Mouse (Mus musculus) layer of hippocampus, adult 18-20 months (tissue): Measurements from ENCODE around the gene Akap2. TPM values are rescaled to one million over a fixed set of nuclear protein-coding genes. Genes with fewer than 3 reads are reported as not detected.
A peak's percentile ranks its signal among the peaks of the same experiment; 100 is the strongest.

Source experiments
- DNase-seq, 2 experiments: peaks; one replicate each; pipeline ENCODE4 v3.0.0; 2022; ENCODE audit warnings: low spot score in 2 of 2
- total RNA-seq, 2 experiments: library from RNA; stranded (reverse); gene quantifications; 2 replicates each; pipeline ENCODE4 v1.2.3; 2021

Akap2 gene
- total RNA-seq, 2 experiments from 2014 or later = 52.0 to 53.2 TPM

GRCm38 (mm10) chr4:57701576-57701975 lies 15.9 kb upstream of the Akap2 start:
- no peak for DNase-seq

GRCm38 (mm10) chr4:57703574-57704470 lies 13.6 kb upstream of the Akap2 start:
- no peak for DNase-seq

- no peak for DNase-seq
Observed at GRCm38 (mm10) chr4:57704575-57704974, 12.9 kb upstream of the Akap2 start.

GRCm38 (mm10) chr4:57715849-57716248 lies 1.6 kb upstream of the Akap2 start:
- DNase-seq = no peak

GRCm38 (mm10) chr4:57716735-57717134 lies 722 bp upstream of the Akap2 start:
- no peak for DNase-seq

GRCm38 (mm10) chr4:57719370-57719769 lies 1.9 kb downstream of the Akap2 start:
- DNase-seq = no peak

GRCm38 (mm10) chr4:57720869-57721361 lies 3.5 kb downstream of the Akap2 start:
- DNase-seq = peak in 1 of 2 experiments; percentile 53

- DNase-seq = no peak
Observed at GRCm38 (mm10) chr4:57722296-57722695, 4.8 kb downstream of the Akap2 start.

GRCm38 (mm10) chr4:57723659-57724058 lies 6.2 kb downstream of the Akap2 start:
- no peak for DNase-seq

GRCm38 (mm10) chr4:57725569-57725968 lies 8.1 kb downstream of the Akap2 start:
- DNase-seq = no peak

- no peak for DNase-seq
Observed at GRCm38 (mm10) chr4:57728611-57729183, 11.2 kb downstream of the Akap2 start.

- no peak for DNase-seq
Observed at GRCm38 (mm10) chr4:57730047-57730446, 12.6 kb downstream of the Akap2 start.

GRCm38 (mm10) chr4:57730801-57731598 lies 13.5 kb downstream of the Akap2 start:
- peak in 1 of 2 experiments; percentile 22 for DNase-seq

GRCm38 (mm10) chr4:57732351-57732750 lies 14.9 kb downstream of the Akap2 start:
- no peak for DNase-seq

- DNase-seq = peak in 1 of 2 experiments; percentile 71
Observed at GRCm38 (mm10) chr4:57733445-57733844, 16.0 kb downstream of the Akap2 start.

- DNase-seq = no peak
Observed at GRCm38 (mm10) chr4:57735426-57735825, 18.0 kb downstream of the Akap2 start.

- DNase-seq = no peak
Observed at GRCm38 (mm10) chr4:57738856-57739552, 21.5 kb downstream of the Akap2 start.

- no peak for DNase-seq
Observed at GRCm38 (mm10) chr4:57743325-57743929, 26.0 kb downstream of the Akap2 start.

- DNase-seq = no peak
Observed at GRCm38 (mm10) chr4:57750651-57751050, 33.2 kb downstream of the Akap2 start.

GRCm38 (mm10) chr4:57751054-57751453 lies 33.6 kb downstream of the Akap2 start:
- no peak for DNase-seq
